Mouse (Mus musculus) testis, adult 2 months (tissue): ENCODE measurements around the gene Slc36a3. TPM values are rescaled to one million over a fixed set of nuclear protein-coding genes. Genes with fewer than 3 reads are reported as not detected.
"Not testable (repeated sequence)": the region's sequence is repeated elsewhere in the genome, so short reads cannot be mapped to it uniquely, and the experiment has no call there.

Experiments
- H3K27ac ChIP-seq: fragments of 200-500 bp; 2 replicates; pipeline ENCODE4 v1.5.1; 2012; ENCODE audit warnings: low read depth, low read length; ENCODE audit not compliant: control insufficient read depth, insufficient read depth
- H3K27me3 ChIP-seq: fragments of 200-500 bp; 2 replicates; pipeline ENCODE4 v1.6.1; 2012; ENCODE audit warnings: mild to moderate bottlenecking, low read length, moderate library complexity; ENCODE audit not compliant: control insufficient read depth, insufficient read depth
- H3K36me3 ChIP-seq: fragments of 200-500 bp; 2 replicates; pipeline ENCODE4 v1.6.1; 2012; ENCODE audit warnings: mild to moderate bottlenecking, low read length; ENCODE audit not compliant: control insufficient read depth, insufficient read depth
- H3K4me1 ChIP-seq: fragments of 200-500 bp; 2 replicates; pipeline ENCODE4 v1.6.1; 2012; ENCODE audit warnings: low read length; ENCODE audit not compliant: control insufficient read depth, insufficient read depth
- H3K4me3 ChIP-seq: fragments of 200-500 bp; 2 replicates; pipeline ENCODE4 v1.5.1; 2012; ENCODE audit warnings: low read depth, mild to moderate bottlenecking, low read length, moderate library complexity, mixed read lengths; ENCODE audit not compliant: control insufficient read depth
- CTCF ChIP-seq: fragments of 200-500 bp; IDR thresholded peaks from 2 replicates; pipeline ENCODE4 v1.5.1; 2012; ENCODE audit warnings: low read depth, mild to moderate bottlenecking, inconsistent platforms, low read length, moderate library complexity; ENCODE audit not compliant: control insufficient read depth, insufficient read depth, insufficient replicate concordance
- POLR2A ChIP-seq: fragments of 200-500 bp; IDR thresholded peaks from 2 replicates; pipeline ENCODE4 v1.6.1; 2012; ENCODE audit warnings: low read depth, mild to moderate bottlenecking, inconsistent platforms, low read length, moderate library complexity; ENCODE audit not compliant: control insufficient read depth
- polyA plus RNA-seq: library from polyadenylated mRNA; depleted of rRNA; stranded (reverse); fragments of >200 nt; gene quantifications from 2 replicates; pipeline ENCODE4 v1.2.3, GENCODE M21; 2012

The Slc36a3 gene
- polyA plus RNA-seq, 1 experiment = 103 TPM

DNA sequence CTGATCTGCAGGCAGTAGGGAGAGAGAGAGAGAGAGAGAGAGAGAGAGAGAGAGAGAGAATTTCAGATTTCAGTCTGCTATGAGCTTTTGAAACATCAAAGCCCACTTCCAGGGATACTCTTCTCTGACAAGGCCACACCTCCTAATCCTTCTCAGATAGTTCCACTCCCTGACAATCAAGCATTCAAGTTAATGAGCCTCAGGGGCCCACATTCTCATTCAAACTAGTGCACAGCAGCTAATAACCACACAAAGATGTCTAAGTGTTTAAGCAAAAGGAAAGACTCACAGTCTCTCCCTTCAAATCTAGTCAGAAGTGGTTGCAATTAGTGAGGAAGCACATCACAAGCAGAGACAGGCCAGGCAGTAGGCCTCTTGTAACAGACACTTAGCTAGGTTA lies 31.2 kb downstream of the Slc36a3 start:
- H3K27ac ChIP-seq = peak overlapping the region; percentile 30; the same call in 1 of the 2 replicates
- H3K4me3 ChIP-seq = no peak overlapping the region
- H3K36me3 ChIP-seq = no peaks in the 10 kb centered on the region
- H3K27me3 ChIP-seq = no peaks in the 10 kb centered on the region
- H3K4me1 ChIP-seq = peaks cover 2% of the 10 kb centered on the region; the same call in 1 of the 2 replicates
- TF ChIP-seq CTCF (no peak), POLR2A (no peak)

DNA sequence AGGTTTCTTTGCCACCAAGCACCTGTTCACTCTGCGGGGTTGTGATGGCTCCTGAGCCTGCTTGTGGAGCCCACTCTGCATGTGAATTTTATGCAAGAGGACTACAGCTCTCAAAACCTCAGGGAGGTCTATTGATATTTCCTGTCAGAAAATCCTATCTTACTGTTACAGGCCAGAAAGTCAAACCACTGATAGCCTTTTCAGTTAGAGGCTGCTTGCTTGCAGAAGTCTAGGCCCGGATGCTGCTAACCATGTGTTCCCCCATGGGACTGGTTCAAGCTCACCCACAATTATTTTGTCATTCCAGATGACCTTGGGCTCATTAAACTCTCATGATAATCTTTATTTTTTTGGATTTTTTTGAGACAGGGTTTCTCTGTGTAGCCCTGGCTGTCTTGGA lies 34.5 kb downstream of the Slc36a3 start:
- TF ChIP-seq POLR2A (no peak), CTCF (no peak)
- H3K4me1 ChIP-seq = peaks cover 2% of the 10 kb centered on the region; the same call in 1 of the 2 replicates
- H3K27ac ChIP-seq = no peak overlapping the region
- no peak overlapping the region for H3K4me3 ChIP-seq
- no peaks in the 10 kb centered on the region for H3K27me3 ChIP-seq
- H3K36me3 ChIP-seq = no peaks in the 10 kb centered on the region

GRCm38 (mm10) chr11:55116004-55116403 lies 35.5 kb downstream of the Slc36a3 start:
- H3K27me3 ChIP-seq = no peaks in the 10 kb centered on the region
- no peak overlapping the region for H3K27ac ChIP-seq
- H3K36me3 ChIP-seq = no peaks in the 10 kb centered on the region
- TF ChIP-seq CTCF = no peak
- no peak for TF ChIP-seq POLR2A
- H3K4me1 ChIP-seq = peaks cover 2% of the 10 kb centered on the region; the same call in 1 of the 2 replicates
- no peak overlapping the region for H3K4me3 ChIP-seq

GRCm38 (mm10) chr11:55114291-55114690 lies 37.2 kb downstream of the Slc36a3 start:
- no peak overlapping the region for H3K4me3 ChIP-seq
- TF ChIP-seq CTCF (no peak), POLR2A (no peak)
- no peaks in the 10 kb centered on the region for H3K36me3 ChIP-seq
- H3K27ac ChIP-seq = no peak overlapping the region
- no peaks in the 10 kb centered on the region for H3K4me1 ChIP-seq
- no peaks in the 10 kb centered on the region for H3K27me3 ChIP-seq

DNA sequence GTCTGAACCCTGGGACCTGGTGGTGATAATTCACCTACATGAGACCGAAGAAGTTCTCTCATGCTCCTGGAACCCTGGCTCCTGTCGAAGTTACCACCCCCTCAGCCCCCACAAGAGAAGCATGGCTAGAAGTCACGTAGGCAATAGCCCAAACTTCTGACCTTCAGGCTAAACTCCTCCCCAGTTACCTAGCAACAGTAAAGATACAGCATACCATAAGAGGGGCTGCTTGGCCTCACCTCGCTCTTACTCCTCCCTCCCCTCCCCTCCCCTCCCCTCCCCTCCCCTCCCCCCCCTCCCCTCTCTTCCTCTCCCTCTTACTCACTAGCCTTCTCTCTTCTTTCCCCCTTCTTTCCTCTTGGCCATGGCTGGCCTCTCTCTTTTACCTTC lies 37.7 kb downstream of the Slc36a3 start:
- H3K4me3 ChIP-seq, H3K36me3 ChIP-seq, H3K27me3 ChIP-seq, H3K4me1 ChIP-seq: not testable (repeated sequence)
- peak overlapping the region; percentile 41; the same call in 1 of the 2 replicates for H3K27ac ChIP-seq

DNA sequence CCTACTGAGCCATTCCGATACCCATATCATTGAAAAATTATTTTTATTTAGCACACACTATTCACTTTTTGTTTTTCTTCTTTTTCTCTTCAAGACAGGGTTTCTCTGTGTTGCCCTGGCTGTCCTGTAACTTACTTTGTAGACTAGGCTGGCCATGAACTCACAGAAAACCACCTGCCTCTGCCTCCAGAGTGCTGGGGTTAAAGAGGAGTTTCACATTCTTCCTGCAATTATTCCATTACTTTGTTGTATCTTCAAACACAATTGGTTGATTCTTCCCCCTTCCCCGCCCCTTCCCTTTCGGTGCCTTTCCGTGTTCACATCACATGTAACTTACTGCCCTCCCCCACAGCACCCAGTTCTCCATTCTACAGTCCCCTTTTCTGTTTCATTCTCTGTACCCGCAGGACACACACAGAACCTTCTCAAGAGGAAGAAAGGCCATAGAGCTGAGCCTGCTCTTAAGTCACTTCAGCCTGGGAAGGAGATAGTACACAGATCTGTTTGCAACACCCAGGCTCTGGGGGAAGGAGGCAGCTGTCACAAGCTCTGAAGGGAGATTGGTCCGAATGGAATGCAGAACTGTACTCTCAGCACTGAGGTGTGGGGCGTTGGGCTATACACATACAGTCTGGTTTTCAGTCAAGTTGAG lies 38.2 kb downstream of the Slc36a3 start:
- TF ChIP-seq CTCF = no peak
- TF ChIP-seq POLR2A = no peak
- Histone ChIP-seq H3K36me3 (no peaks in the 10 kb centered on the region), H3K4me3 (no peak overlapping the region), H3K4me1 (no peaks in the 10 kb centered on the region), H3K27me3 (no peaks in the 10 kb centered on the region), H3K27ac (peak overlapping the region; percentile 41; the same call in 1 of the 2 replicates)

- Histone ChIP-seq H3K27ac (no peak overlapping the region), H3K36me3 (no peaks in the 10 kb centered on the region; the same call in 1 of the 2 replicates), H3K4me3 (no peak overlapping the region), H3K4me1 (no peaks in the 10 kb centered on the region), H3K27me3 (no peaks in the 10 kb centered on the region)
- TF ChIP-seq CTCF (no peak), POLR2A (no peak)
These were observed 40.8 kb downstream of the Slc36a3 start for GRCm38 (mm10) chr11:55110566-55111169.
